29 mouse cellular contexts compared by ENCODE assay signal in the genomic region with DNA sequence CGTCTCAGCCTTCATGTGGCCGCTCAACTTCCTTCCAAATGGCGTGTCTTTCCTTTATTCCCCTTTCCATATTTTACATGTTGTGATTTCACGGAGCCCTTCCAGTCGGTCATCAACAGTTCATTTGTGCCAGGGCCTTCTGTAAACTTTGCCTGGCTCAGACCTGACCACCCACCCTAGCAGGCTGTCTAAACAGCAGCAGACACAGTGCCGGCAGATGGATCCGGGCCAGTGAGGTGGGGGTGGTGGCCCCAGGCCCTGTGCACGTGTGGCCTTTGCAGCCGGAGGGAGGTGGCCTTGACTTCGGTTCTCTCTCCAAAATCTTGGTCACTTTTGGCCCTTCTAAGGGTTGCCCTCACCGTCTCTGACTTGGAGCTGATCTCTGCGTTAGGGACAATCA.
"Had no signal": no experiment of that assay in that cellular context is flagged by ENCODE, and none has a peak within 500 bp of the region (broad histone marks: within the 10 kb centered on the region; RNA-seq: fewer than 3 reads in every experiment).

No protein-coding gene starts in this region.

- DNase-seq: layer of hippocampus, postnatal 36 days; left cerebral cortex, postnatal 4 days; liver; liver, embryonic 13.5 days; liver, postnatal 0 days; lung, adult 18-20 months; lung, adult 2 months; lung, postnatal 36 days; midbrain, embryonic 14.5 days had no signal

- H3K27ac ChIP-seq: left cerebral cortex, adult 2 months; limb, embryonic 10.5 days; limb, embryonic 12.5 days; limb, embryonic 13.5 days; limb, embryonic 15.5 days; liver, embryonic 12.5 days; liver, embryonic 13.5 days; liver, embryonic 14.5 days; liver, embryonic 15.5 days; macrophage; midbrain, embryonic 10.5 days; midbrain, embryonic 12.5 days; midbrain, embryonic 13.5 days; midbrain, embryonic 15.5 days; neural tube, embryonic 12.5 days had no signal

- H3K4me3 ChIP-seq: left cerebral cortex, adult 2 months; limb, embryonic 10.5 days; limb, embryonic 12.5 days; limb, embryonic 13.5 days; limb, embryonic 15.5 days; liver, embryonic 12.5 days; liver, embryonic 13.5 days; liver, embryonic 15.5 days; megakaryocyte, embryonic 14.5 days; midbrain, embryonic 10.5 days; midbrain, embryonic 12.5 days; midbrain, embryonic 13.5 days; midbrain, embryonic 15.5 days; myocyte; neural tube, embryonic 12.5 days had no signal

- ATAC-seq: liver, embryonic 12.5 days; liver, postnatal 0 days; lung, postnatal 0 days; midbrain, embryonic 13.5 days; midbrain, embryonic 15.5 days; midbrain, embryonic 16.5 days had no signal

- H3K9ac ChIP-seq: limb, embryonic 12.5 days; limb, embryonic 13.5 days; limb, embryonic 15.5 days; liver, embryonic 12.5 days; liver, embryonic 13.5 days; liver, embryonic 14.5 days; liver, embryonic 15.5 days; liver, postnatal 0 days; midbrain, embryonic 12.5 days; midbrain, embryonic 13.5 days; midbrain, embryonic 15.5 days; neural tube, embryonic 12.5 days had no signal

- H3K27me3 ChIP-seq: liver, embryonic 13.5 days; liver, embryonic 15.5 days; midbrain, embryonic 15.5 days; neural tube, embryonic 12.5 days had no signal

- H3K36me3 ChIP-seq: limb, embryonic 10.5 days; limb, embryonic 12.5 days; limb, embryonic 13.5 days; limb, embryonic 15.5 days; liver, embryonic 12.5 days; liver, embryonic 13.5 days; liver, embryonic 15.5 days; midbrain, embryonic 10.5 days; midbrain, embryonic 12.5 days; midbrain, embryonic 13.5 days; midbrain, embryonic 15.5 days; neural tube, embryonic 12.5 days had no signal

- H3K9me3 ChIP-seq: limb, embryonic 10.5 days; limb, embryonic 12.5 days; limb, embryonic 13.5 days; limb, embryonic 15.5 days; liver, embryonic 12.5 days; liver, embryonic 13.5 days; liver, embryonic 15.5 days; midbrain, embryonic 12.5 days; midbrain, embryonic 13.5 days; midbrain, embryonic 15.5 days; neural tube, embryonic 12.5 days had no signal

- H3K4me1 ChIP-seq: liver, embryonic 12.5 days; liver, embryonic 13.5 days; liver, embryonic 15.5 days; megakaryocyte, embryonic 14.5 days had no signal

- H3K4me2 ChIP-seq: limb, embryonic 12.5 days; limb, embryonic 13.5 days; limb, embryonic 15.5 days; liver, embryonic 11.5 days; liver, embryonic 12.5 days; liver, embryonic 13.5 days; liver, embryonic 15.5 days; midbrain, embryonic 11.5 days; midbrain, embryonic 12.5 days; midbrain, embryonic 13.5 days; midbrain, embryonic 15.5 days; neural tube, embryonic 12.5 days had no signal
